Mouse (Mus musculus) brain, embryonic 18.5 days (tissue): ENCODE results near the gene Il1rl2.

ENCODE experiments used
- DNase-seq: peaks from one replicate; pipeline ENCODE4 v3.0.0-alpha.2; 2012; ENCODE audit warnings: low read depth, low spot score

Gene Il1rl2

GRCm38 (mm10) chr1:40378794-40379193, 54.4 kb downstream of the Il1rl2 start:
- DNase-seq, result peak; percentile 20

GRCm38 (mm10) chr1:40380111-40380510, 55.7 kb downstream of the Il1rl2 start:
- DNase-seq, result no peak

DNA sequence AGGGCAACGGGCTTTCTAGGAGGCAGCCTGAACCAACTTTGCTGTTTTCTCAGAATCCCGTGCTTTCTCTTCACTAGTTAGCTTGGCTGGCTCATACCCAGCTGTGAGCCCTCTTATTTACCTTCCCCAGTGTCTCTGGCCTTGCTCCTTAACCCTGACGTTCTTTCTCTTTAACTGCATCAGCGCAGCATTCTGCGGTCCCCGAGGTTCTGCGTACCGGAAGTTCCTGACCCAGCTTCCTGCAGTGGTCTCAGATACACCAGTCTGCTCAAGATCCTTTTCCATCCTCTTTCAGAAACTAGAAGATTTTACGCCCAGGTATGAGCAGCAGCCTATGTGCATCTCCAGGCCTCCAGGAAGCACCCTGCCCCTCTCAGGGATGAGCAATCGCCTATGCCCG, 56.6 kb downstream of the Il1rl2 start:
- DNase-seq, result no peak

GRCm38 (mm10) chr1:40382841-40383240, 58.4 kb downstream of the Il1rl2 start:
- no peak for DNase-seq

DNA sequence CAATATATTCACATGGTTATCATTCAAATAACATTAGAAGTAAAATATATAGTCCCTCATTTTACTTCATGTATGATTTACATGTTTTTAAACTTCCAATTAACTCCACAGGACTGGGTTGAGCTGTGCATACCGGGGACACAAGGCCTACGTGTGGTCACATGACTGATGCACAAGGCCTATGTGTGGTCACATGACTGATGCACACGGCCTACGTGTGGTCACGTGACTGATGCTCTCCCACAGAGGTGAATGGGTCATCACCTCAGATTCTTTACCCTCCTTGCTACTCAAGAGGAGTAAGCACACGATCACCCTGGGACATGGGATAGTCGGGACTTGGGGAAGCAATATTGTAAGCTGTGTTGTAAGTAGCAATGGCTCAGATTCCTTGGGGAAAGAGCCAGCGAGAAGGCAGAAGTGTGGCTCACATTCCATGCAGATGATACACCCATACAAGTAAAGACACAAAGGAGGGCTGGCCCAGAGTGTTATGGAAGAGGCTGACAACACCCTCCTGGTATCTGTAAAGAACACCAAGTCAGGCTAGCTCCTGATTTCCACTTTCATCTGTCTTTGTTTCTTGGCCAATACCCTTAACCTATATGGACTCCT, 60.6 kb downstream of the Il1rl2 start:
- DNase-seq, result no peak

DNA sequence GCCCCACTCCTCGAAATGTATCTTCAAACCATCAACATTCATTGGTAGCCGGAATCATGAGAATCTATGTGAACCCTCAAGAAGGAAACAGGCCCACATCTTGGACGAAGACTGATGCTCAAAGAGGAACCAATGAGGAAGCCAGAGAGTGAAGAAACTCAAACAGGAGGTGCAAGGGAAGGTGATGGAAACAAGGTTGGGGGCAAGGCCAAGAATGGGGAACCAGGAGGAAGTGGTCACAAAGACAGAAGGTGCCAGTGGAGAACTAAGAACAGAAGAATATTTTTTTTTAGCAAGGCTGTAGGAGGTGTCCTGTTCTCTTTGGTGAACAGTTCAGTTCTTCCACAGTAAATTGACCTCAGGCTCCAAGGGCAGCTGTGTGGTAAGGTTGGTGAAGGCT, 67.0 kb downstream of the Il1rl2 start:
- no peak for DNase-seq

- no peak for DNase-seq
Measured at GRCm38 (mm10) chr1:40392535-40392934, 68.1 kb downstream of the Il1rl2 start.

GRCm38 (mm10) chr1:40393214-40393613, 68.8 kb downstream of the Il1rl2 start:
- DNase-seq, result no peak

GRCm38 (mm10) chr1:40399639-40400038, 75.2 kb downstream of the Il1rl2 start:
- no peak for DNase-seq

DNA sequence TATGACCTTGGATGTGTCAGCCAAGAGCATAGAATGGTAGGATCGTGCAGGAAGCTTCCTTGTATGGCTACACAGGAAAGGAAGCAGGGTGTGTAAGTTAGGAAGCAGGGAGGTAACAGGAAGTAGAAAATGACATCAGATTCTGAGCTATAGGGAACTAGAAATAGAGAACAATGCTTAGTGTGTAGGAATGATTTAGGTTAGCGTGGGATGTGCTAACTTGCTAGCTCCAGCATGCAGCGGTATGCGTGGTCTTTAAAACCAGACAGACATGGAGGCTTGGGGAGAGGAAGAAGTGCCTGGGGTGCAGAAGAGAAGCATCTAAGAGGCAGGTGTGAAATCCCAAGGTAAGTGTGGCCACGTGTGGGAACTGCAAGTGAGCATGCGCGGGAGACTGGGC, 80.3 kb downstream of the Il1rl2 start:
- no peak for DNase-seq

- DNase-seq, result no peak
Measured at GRCm38 (mm10) chr1:40409882-40410281, 85.5 kb downstream of the Il1rl2 start.

GRCm38 (mm10) chr1:40413039-40413438, 88.6 kb downstream of the Il1rl2 start:
- DNase-seq, result no peak

DNA sequence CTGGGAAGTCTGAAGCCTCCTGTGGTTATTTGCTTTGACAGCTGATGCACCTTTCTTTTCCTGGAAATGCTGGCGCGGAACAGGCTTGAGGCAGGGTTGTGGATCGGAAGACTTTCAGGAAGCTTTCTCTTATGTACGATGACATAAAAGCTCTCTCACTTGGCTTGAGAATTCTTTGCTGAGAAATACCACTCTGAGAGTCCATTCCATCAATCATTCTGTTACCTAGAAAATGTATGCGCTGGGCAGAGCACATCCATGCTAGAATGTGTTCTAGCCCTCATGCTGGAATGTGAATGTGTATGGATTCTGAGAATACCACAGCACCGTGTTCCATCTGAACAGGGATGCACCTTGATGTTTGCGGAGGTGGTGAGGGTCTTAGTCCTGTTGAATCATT, 89.9 kb downstream of the Il1rl2 start:
- no peak for DNase-seq

DNA sequence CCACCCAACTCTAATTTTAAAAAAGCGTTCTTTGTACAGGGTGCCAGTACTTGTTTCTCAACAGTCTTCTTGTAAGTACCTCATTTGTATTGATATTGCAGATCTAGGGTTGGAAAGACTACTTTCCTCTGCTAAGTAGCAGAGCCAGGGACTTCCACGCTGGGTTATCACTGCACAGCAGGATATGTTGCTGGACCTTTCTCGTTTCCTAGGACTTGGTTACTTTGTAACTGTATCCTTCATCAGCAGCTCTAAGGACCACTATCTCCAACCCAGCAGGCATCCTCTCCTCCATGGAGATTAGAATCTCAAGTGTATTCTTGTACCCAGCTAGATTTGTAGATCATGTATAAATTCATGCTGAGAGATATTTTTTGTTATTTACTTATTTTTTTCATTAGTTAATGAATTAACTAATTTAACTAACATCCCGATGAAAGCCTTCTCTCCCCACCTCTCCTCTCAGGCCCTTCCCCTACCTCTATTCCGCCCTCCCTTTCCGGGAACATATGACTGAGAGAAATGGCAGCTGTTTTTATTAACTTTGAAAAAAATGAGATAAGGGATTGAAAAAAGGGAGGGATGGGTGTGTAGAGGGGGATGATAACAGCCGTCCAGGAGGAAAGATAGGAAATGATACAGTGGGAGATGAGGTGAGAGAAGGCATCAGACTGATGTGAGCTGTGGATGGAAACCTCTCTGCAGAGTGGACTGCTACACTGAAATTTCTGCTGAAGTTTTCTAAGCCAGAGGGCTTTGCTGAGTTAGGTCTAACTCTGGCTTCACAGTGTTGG, 90.7 kb downstream of the Il1rl2 start:
- DNase-seq, result no peak

DNA sequence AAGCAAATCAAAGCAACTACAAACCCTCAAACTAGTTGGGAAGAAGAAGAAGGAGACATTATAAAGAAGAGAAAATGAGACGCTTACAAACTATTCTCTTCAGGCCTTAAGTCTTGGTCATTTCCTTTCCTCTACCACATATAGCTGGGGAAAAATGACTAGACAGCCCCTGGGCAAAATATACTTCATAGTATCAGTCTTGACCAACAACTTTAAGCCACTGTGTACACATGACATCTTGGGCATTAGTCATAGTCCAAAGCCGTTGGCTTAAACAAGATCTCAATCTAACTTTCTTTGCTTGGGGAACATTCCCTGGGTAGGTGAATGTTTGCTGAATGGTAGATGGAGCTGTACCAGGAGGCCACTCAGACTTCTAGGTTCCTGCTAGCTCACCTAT, 92.6 kb downstream of the Il1rl2 start:
- DNase-seq, result no peak
